Mouse (Mus musculus) CD4-positive naive resting alpha-beta T cell, adult 57 days (primary cell): ENCODE measurements around the gene Gm6169. TPM values are rescaled to one million over a fixed set of nuclear protein-coding genes. Genes with fewer than 3 reads are reported as not detected.

Experiments used
- total RNA-seq: library from RNA; stranded (reverse); gene quantifications from one replicate; pipeline ENCODE4 v1.2.4, GENCODE M21; 2023

Gm6169 gene
- 4.4 TPM for total RNA-seq

GRCm38 (mm10) chr13:97099187-97099852, at the start of gene Gm6169:
Gene Gm6169 (minus strand): TSS chr13:97099237.

GRCm38 (mm10) chr13:97137466-97138400, 38.7 kb upstream of the Gm6169 start, which contains the start of the genes Gfm2 and Nsa2:
Gene Gfm2 (plus strand): TSS chr13:97137937.
Gene Nsa2 (minus strand): TSS chr13:97137937.

GRCm38 (mm10) chr13:97066649-97067550, 32.1 kb downstream of the Gm6169 start, which contains the start of gene Fam169a:
Gene Fam169a (plus strand): TSS chr13:97067286.

Other genes starting within 250 kb of the Gm6169 start
- not detected for gene Gcnt4, start 174.5 kb downstream of the Gm6169 start, total RNA-seq
- not detected for gene 1700029F12Rik, start 64.9 kb downstream of the Gm6169 start, total RNA-seq
- gene Fam169a, start 32.0 kb downstream of the Gm6169 start, total RNA-seq = not detected
- gene Gfm2, start 38.7 kb upstream of the Gm6169 start, total RNA-seq = 31.5 TPM
- gene Nsa2, start 38.7 kb upstream of the Gm6169 start, total RNA-seq = 163 TPM
- 33.8 TPM for gene Hexb, start 99.1 kb upstream of the Gm6169 start, total RNA-seq
- 31.0 TPM for gene Enc1, start 141.9 kb upstream of the Gm6169 start, total RNA-seq